Mouse (Mus musculus): ENCODE measurements around the gene Maco1. TPM values are rescaled to one million over a fixed set of nuclear protein-coding genes. Genes with fewer than 3 reads are reported as not detected.

Maco1 gene
- polyA plus RNA-seq, 1 experiment from 2014 or later = 46.1 TPM

DNA sequence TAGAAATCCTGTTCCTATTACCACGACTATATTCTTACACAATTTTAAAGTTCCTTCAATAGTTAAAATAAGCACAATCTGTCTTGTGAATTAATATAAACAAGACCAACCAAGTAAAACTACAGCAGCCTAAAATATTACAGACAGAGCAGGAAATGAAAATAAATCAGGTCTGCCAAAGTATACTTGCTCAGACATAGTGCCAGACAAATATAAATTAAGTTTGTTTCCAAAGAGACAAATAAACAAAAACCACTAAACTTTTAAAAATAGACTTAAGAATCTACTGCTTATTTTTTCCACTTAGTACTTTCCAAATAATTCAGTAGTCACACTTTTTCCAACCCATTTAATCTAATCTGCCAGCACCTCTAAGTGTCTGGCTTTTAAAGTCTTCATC is 32.1 kb downstream of the Maco1 start:
- Histone ChIP-seq H3K4me3 (ENCODE audit: low read depth, low read length) (no peak overlapping the region), H3K36me3 (ENCODE audit: control insufficient read depth, insufficient read depth, low read length) (no peaks in the 10 kb centered on the region; the same call in 1 of the 2 replicates), H3K27ac (ENCODE audit: low read length) (peak overlapping the region; percentile 45; the same call in 1 of the 2 replicates), H3K4me1 (ENCODE audit: control insufficient read depth, insufficient read depth, low read length) (no peaks in the 10 kb centered on the region), H3K4me2 (replicated peaks; ENCODE audit: low read depth, low read length) (no peak overlapping the region), H3K9me3 (ENCODE audit: control insufficient read depth, low read depth, low read length) (no peaks in the 10 kb centered on the region), H3K27me3 (ENCODE audit: control insufficient read depth, insufficient read depth, low read length) (no peaks in the 10 kb centered on the region), H3K9ac (replicated peaks; ENCODE audit: low read depth, low read length) (no peak overlapping the region)
- ATAC-seq (ENCODE audit: insufficient number of reproducible peaks, insufficient read depth, low FRiP score, low read depth) = no peak
- WGBS = 29% methylated on average over 1 of the region's 1 CpGs

GRCm38 (mm10) chr4:134817706-134818105 is 35.4 kb downstream of the Maco1 start:
- Histone ChIP-seq H3K4me1 (ENCODE audit: control insufficient read depth, insufficient read depth, low read length) (no peaks in the 10 kb centered on the region), H3K36me3 (ENCODE audit: control insufficient read depth, insufficient read depth, low read length) (no peaks in the 10 kb centered on the region; the same call in 1 of the 2 replicates), H3K9ac (replicated peaks; ENCODE audit: low read depth, low read length) (no peak overlapping the region), H3K27me3 (ENCODE audit: control insufficient read depth, insufficient read depth, low read length) (no peaks in the 10 kb centered on the region), H3K4me2 (replicated peaks; ENCODE audit: low read depth, low read length) (no peak overlapping the region), H3K27ac (ENCODE audit: low read length) (no peak overlapping the region), H3K9me3 (ENCODE audit: control insufficient read depth, low read depth, low read length) (no peaks in the 10 kb centered on the region), H3K4me3 (ENCODE audit: low read depth, low read length) (no peak overlapping the region)
- WGBS = 82% methylated on average over 4 of the region's 4 CpGs
- no peak for ATAC-seq (ENCODE audit: insufficient number of reproducible peaks, insufficient read depth, low FRiP score, low read depth)

GRCm38 (mm10) chr4:134814229-134814571 is 38.9 kb downstream of the Maco1 start:
- WGBS = 91% methylated on average over 4 of the region's 4 CpGs
- no peak for ATAC-seq (ENCODE audit: insufficient number of reproducible peaks, insufficient read depth, low FRiP score, low read depth)
- Histone ChIP-seq H3K4me2 (replicated peaks; ENCODE audit: low read depth, low read length) (no peak overlapping the region), H3K27ac (ENCODE audit: low read length) (no peak overlapping the region), H3K4me1 (ENCODE audit: control insufficient read depth, insufficient read depth, low read length) (no peaks in the 10 kb centered on the region), H3K27me3 (ENCODE audit: control insufficient read depth, insufficient read depth, low read length) (no peaks in the 10 kb centered on the region), H3K4me3 (ENCODE audit: low read depth, low read length) (no peak overlapping the region), H3K9ac (replicated peaks; ENCODE audit: low read depth, low read length) (no peak overlapping the region), H3K9me3 (ENCODE audit: control insufficient read depth, low read depth, low read length) (no peaks in the 10 kb centered on the region), H3K36me3 (ENCODE audit: control insufficient read depth, insufficient read depth, low read length) (peaks cover 28% of the 10 kb centered on the region)

DNA sequence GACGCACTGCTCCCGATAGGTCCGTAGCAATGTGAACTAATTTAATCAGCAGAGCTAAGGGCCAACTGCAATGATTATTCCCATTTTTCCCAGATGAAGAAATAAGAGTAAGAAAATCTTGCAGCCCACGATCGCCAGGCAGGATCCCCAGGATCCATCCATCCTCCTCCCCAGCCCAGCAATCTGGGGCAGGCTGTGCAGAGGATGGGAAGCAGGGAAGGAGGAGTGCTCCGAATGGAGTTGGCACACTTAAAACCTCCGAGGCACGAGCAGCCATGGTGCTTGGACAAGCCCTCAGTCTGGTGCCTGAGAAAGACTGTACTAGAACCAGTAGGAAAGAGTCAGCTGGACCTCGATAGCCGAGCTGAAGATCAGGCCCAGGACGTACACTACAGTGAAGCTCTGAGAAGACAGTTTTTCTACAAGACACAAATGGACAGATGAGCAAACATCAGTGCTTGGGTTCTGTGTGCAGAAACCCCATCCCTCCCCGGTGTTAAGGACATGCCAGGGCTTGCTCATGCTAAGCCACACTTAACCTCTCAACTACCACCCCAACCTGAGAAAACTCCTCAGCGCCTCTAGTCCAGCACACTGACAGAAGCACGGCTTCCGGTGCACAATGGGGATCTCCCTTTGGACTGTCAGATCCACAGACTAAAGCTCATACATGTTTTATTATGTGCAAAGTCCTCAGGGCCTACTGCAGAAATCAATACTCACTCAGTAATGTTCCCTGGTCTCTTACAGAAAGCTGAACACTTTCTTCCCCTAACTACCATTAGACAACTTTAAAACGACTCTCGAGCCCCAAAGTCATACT is 39.5 kb downstream of the Maco1 start:
- 87% methylated on average over 17 of the region's 17 CpGs for WGBS
- ATAC-seq (ENCODE audit: insufficient number of reproducible peaks, insufficient read depth, low FRiP score, low read depth) = no peak
- H3K36me3 ChIP-seq (ENCODE audit: control insufficient read depth, insufficient read depth, low read length) = peaks cover 34% of the 10 kb centered on the region
- no peak overlapping the region for H3K4me2 ChIP-seq (replicated peaks; ENCODE audit: low read depth, low read length)
- H3K9ac ChIP-seq (replicated peaks; ENCODE audit: low read depth, low read length) = no peak overlapping the region
- no peaks in the 10 kb centered on the region for H3K4me1 ChIP-seq (ENCODE audit: control insufficient read depth, insufficient read depth, low read length)
- no peak overlapping the region for H3K27ac ChIP-seq (ENCODE audit: low read length)
- H3K27me3 ChIP-seq (ENCODE audit: control insufficient read depth, insufficient read depth, low read length) = no peaks in the 10 kb centered on the region
- no peak overlapping the region for H3K4me3 ChIP-seq (ENCODE audit: low read depth, low read length)
- H3K9me3 ChIP-seq (ENCODE audit: control insufficient read depth, low read depth, low read length) = no peaks in the 10 kb centered on the region

- Histone ChIP-seq H3K36me3 (ENCODE audit: control insufficient read depth, insufficient read depth, low read length) (peaks cover 71% of the 10 kb centered on the region), H3K9ac (replicated peaks; ENCODE audit: low read depth, low read length) (no peak overlapping the region), H3K27me3 (ENCODE audit: control insufficient read depth, insufficient read depth, low read length) (no peaks in the 10 kb centered on the region), H3K4me1 (ENCODE audit: control insufficient read depth, insufficient read depth, low read length) (0 out of 2 replicates have a peak, but pooled peaks cover 2% of the 10 kb centered on the region), H3K4me2 (replicated peaks; ENCODE audit: low read depth, low read length) (no peak overlapping the region), H3K9me3 (ENCODE audit: control insufficient read depth, low read depth, low read length) (no peaks in the 10 kb centered on the region), H3K4me3 (ENCODE audit: low read depth, low read length) (no peak overlapping the region), H3K27ac (ENCODE audit: low read length) (no peak overlapping the region)
- WGBS = 75% methylated on average over 5 of the region's 5 CpGs
- no peak for ATAC-seq (ENCODE audit: insufficient number of reproducible peaks, insufficient read depth, low FRiP score, low read depth)
Observed at GRCm38 (mm10) chr4:134804765-134805164, 48.4 kb downstream of the Maco1 start.

GRCm38 (mm10) chr4:134802765-134803164 is 50.4 kb downstream of the Maco1 start:
- H3K4me2 ChIP-seq (replicated peaks; ENCODE audit: low read depth, low read length) = no peak overlapping the region
- no peak overlapping the region for H3K27ac ChIP-seq (ENCODE audit: low read length)
- H3K4me3 ChIP-seq (ENCODE audit: low read depth, low read length) = no peak overlapping the region
- H3K9ac ChIP-seq (replicated peaks; ENCODE audit: low read depth, low read length) = no peak overlapping the region
- 0 out of 2 replicates have a peak, but pooled peaks cover 2% of the 10 kb centered on the region for H3K4me1 ChIP-seq (ENCODE audit: control insufficient read depth, insufficient read depth, low read length)
- H3K27me3 ChIP-seq (ENCODE audit: control insufficient read depth, insufficient read depth, low read length) = no peaks in the 10 kb centered on the region
- no peaks in the 10 kb centered on the region for H3K9me3 ChIP-seq (ENCODE audit: control insufficient read depth, low read depth, low read length)
- WGBS = 81% methylated on average over 3 of the region's 3 CpGs
- peaks cover 53% of the 10 kb centered on the region for H3K36me3 ChIP-seq (ENCODE audit: control insufficient read depth, insufficient read depth, low read length)
- no peak for ATAC-seq (ENCODE audit: insufficient number of reproducible peaks, insufficient read depth, low FRiP score, low read depth)

GRCm38 (mm10) chr4:134802155-134802554 is 51.0 kb downstream of the Maco1 start:
- H3K4me2 ChIP-seq (replicated peaks; ENCODE audit: low read depth, low read length) = no peak overlapping the region
- no peak for ATAC-seq (ENCODE audit: insufficient number of reproducible peaks, insufficient read depth, low FRiP score, low read depth)
- H3K27me3 ChIP-seq (ENCODE audit: control insufficient read depth, insufficient read depth, low read length) = no peaks in the 10 kb centered on the region
- 88% methylated on average over 10 of the region's 10 CpGs for WGBS
- H3K27ac ChIP-seq (ENCODE audit: low read length) = no peak overlapping the region
- H3K4me3 ChIP-seq (ENCODE audit: low read depth, low read length) = no peak overlapping the region
- 0 out of 2 replicates have a peak, but pooled peaks cover 2% of the 10 kb centered on the region for H3K4me1 ChIP-seq (ENCODE audit: control insufficient read depth, insufficient read depth, low read length)
- no peak overlapping the region for H3K9ac ChIP-seq (replicated peaks; ENCODE audit: low read depth, low read length)
- H3K36me3 ChIP-seq (ENCODE audit: control insufficient read depth, insufficient read depth, low read length) = peaks cover 48% of the 10 kb centered on the region
- H3K9me3 ChIP-seq (ENCODE audit: control insufficient read depth, low read depth, low read length) = no peaks in the 10 kb centered on the region

DNA sequence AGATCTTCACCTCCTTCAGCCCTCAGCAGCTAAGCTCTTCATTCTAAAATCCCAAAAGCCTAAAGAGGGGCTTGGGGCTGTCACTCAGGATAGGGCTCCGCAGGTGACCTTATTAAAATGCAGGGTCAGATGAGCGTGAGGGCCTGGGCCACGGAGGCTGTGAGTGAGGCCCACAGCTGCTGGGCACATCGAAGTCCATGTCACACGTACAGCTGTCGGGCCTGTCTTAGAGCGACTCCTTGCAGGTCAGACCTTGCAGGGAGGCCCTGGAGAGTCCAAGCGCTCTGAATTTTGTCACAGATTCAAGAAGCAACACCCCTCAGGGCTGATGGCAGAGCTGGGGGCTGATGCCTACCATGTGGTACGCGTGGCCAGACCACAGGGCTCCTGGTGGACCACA is 52.5 kb downstream of the Maco1 start:
- H3K4me1 ChIP-seq (ENCODE audit: control insufficient read depth, insufficient read depth, low read length) = peaks cover 6% of the 10 kb centered on the region
- H3K9me3 ChIP-seq (ENCODE audit: control insufficient read depth, low read depth, low read length) = no peaks in the 10 kb centered on the region
- no peaks in the 10 kb centered on the region for H3K27me3 ChIP-seq (ENCODE audit: control insufficient read depth, insufficient read depth, low read length)
- H3K4me3 ChIP-seq (ENCODE audit: low read depth, low read length) = no peak overlapping the region
- H3K4me2 ChIP-seq (replicated peaks; ENCODE audit: low read depth, low read length) = no peak overlapping the region
- peaks cover 34% of the 10 kb centered on the region for H3K36me3 ChIP-seq (ENCODE audit: control insufficient read depth, insufficient read depth, low read length)
- H3K27ac ChIP-seq (ENCODE audit: low read length) = no peak overlapping the region
- no peak overlapping the region for H3K9ac ChIP-seq (replicated peaks; ENCODE audit: low read depth, low read length)
- WGBS = 79% methylated on average over 10 of the region's 10 CpGs
- ATAC-seq (ENCODE audit: insufficient number of reproducible peaks, insufficient read depth, low FRiP score, low read depth) = no peak

All from stomach, embryonic 14.5 days (tissue).